Mouse (Mus musculus): ENCODE data around the gene Sebox. TPM values are rescaled to one million over a fixed set of nuclear protein-coding genes. Genes with fewer than 3 reads are reported as not detected.

Gene Sebox
- polyA plus RNA-seq, 1 experiment from 2014 or later, result not detected

- Histone ChIP-seq H3K27ac (ENCODE audit: low read depth, low read length) (no peak overlapping the region), H3K4me2 (replicated peaks; ENCODE audit: low read depth, low read length) (peak overlapping the region; percentile 42), H3K9me3 (ENCODE audit: control insufficient read depth, low read length) (no peaks in the 10 kb centered on the region; the same call in none of the 2 replicates), H3K4me1 (ENCODE audit: control insufficient read depth, insufficient read depth, low read length) (no peaks in the 10 kb centered on the region), H3K27me3 (ENCODE audit: control insufficient read depth, insufficient read depth, low read length) (peaks cover 54% of the 10 kb centered on the region), H3K36me3 (ENCODE audit: control insufficient read depth, insufficient read depth, low read length) (no peaks in the 10 kb centered on the region), H3K9ac (ENCODE audit: low read depth, low read length) (no peak overlapping the region), H3K4me3 (ENCODE audit: low read length) (peak overlapping the region; percentile 18)
- 10% methylated on average over 48 of the region's 48 CpGs for WGBS
- ATAC-seq (ENCODE audit: low FRiP score, low TSS enrichment), result peak; percentile 47; the same call in 1 of the 2 replicates
Measured at GRCm38 (mm10) chr11:78490781-78491241, 12.4 kb upstream of the Sebox start.

GRCm38 (mm10) chr11:78495904-78496303 is 7.3 kb upstream of the Sebox start:
- WGBS, result 7% methylated on average over 6 of the region's 6 CpGs
- H3K4me3 ChIP-seq (ENCODE audit: low read length), result no peak overlapping the region
- H3K4me1 ChIP-seq (ENCODE audit: control insufficient read depth, insufficient read depth, low read length), result 0 out of 2 replicates have a peak, but pooled peaks cover 6% of the 10 kb centered on the region
- H3K9ac ChIP-seq (ENCODE audit: low read depth, low read length), result no peak overlapping the region
- no peak for ATAC-seq (ENCODE audit: low FRiP score, low TSS enrichment)
- H3K4me2 ChIP-seq (replicated peaks; ENCODE audit: low read depth, low read length), result no peak overlapping the region
- peaks cover 29% of the 10 kb centered on the region for H3K27me3 ChIP-seq (ENCODE audit: control insufficient read depth, insufficient read depth, low read length)
- no peaks in the 10 kb centered on the region for H3K36me3 ChIP-seq (ENCODE audit: control insufficient read depth, insufficient read depth, low read length)
- no peaks in the 10 kb centered on the region for H3K9me3 ChIP-seq (ENCODE audit: control insufficient read depth, low read length)
- H3K27ac ChIP-seq (ENCODE audit: low read depth, low read length), result no peak overlapping the region

- H3K36me3 ChIP-seq (ENCODE audit: control insufficient read depth, insufficient read depth, low read length), result no peaks in the 10 kb centered on the region
- H3K27ac ChIP-seq (ENCODE audit: low read depth, low read length), result no peak overlapping the region
- H3K27me3 ChIP-seq (ENCODE audit: control insufficient read depth, insufficient read depth, low read length), result peaks cover 19% of the 10 kb centered on the region
- H3K4me3 ChIP-seq (ENCODE audit: low read length), result peak overlapping the region; percentile 57
- H3K9ac ChIP-seq (ENCODE audit: low read depth, low read length), result peak overlapping the region; percentile 34; the same call in 1 of the 2 replicates
- 0 out of 2 replicates have a peak, but pooled peaks cover 6% of the 10 kb centered on the region for H3K4me1 ChIP-seq (ENCODE audit: control insufficient read depth, insufficient read depth, low read length)
- peak overlapping the region; percentile 98 for H3K4me2 ChIP-seq (replicated peaks; ENCODE audit: low read depth, low read length)
- H3K9me3 ChIP-seq (ENCODE audit: control insufficient read depth, low read length), result no peaks in the 10 kb centered on the region
- peak; percentile 64 for ATAC-seq (ENCODE audit: low FRiP score, low TSS enrichment)
- under 1% methylated on average over 44 of the region's 44 CpGs for WGBS
Measured at GRCm38 (mm10) chr11:78497071-78497541, 6.1 kb upstream of the Sebox start.

- Histone ChIP-seq H3K9ac (ENCODE audit: low read depth, low read length) (peak within 1 kb of the TSS; percentile 42; the same call in 1 of the 2 replicates), H3K4me3 (ENCODE audit: low read length) (peak within 1 kb of the TSS; percentile 57), H3K9me3 (ENCODE audit: control insufficient read depth, low read length) (no peaks in the 10 kb centered on the region), H3K27ac (ENCODE audit: low read depth, low read length) (no peak within 1 kb of the TSS), H3K27me3 (ENCODE audit: control insufficient read depth, insufficient read depth, low read length) (peaks cover 18% of the 10 kb centered on the region), H3K4me1 (ENCODE audit: control insufficient read depth, insufficient read depth, low read length) (0 out of 2 replicates have a peak, but pooled peaks cover 6% of the 10 kb centered on the region), H3K4me2 (replicated peaks; ENCODE audit: low read depth, low read length) (peak within 1 kb of the TSS; percentile 98), H3K36me3 (ENCODE audit: control insufficient read depth, insufficient read depth, low read length) (no peaks in the 10 kb centered on the region)
- peak; percentile 95 for ATAC-seq (ENCODE audit: low FRiP score, low TSS enrichment)
- whole genome bisulfite sequencing, result 5% methylated on average over 36 of the region's 36 CpGs
Measured at GRCm38 (mm10) chr11:78497544-78498522, 5.4 kb upstream of the Sebox start, which contains the start of gene Sarm1. TSS of gene Sarm1 (minus strand) at chr11:78497754.

GRCm38 (mm10) chr11:78499004-78499403 is 4.2 kb upstream of the Sebox start, which contains the start of gene Vtn:
TSS of gene Vtn (plus strand) at chr11:78499091.
- Histone ChIP-seq H3K9me3 (ENCODE audit: control insufficient read depth, low read length) (no peaks in the 10 kb centered on the region), H3K27ac (ENCODE audit: low read depth, low read length) (no peak within 1 kb of the TSS), H3K36me3 (ENCODE audit: control insufficient read depth, insufficient read depth, low read length) (no peaks in the 10 kb centered on the region), H3K9ac (ENCODE audit: low read depth, low read length) (peak within 1 kb of the TSS; percentile 42; the same call in 1 of the 2 replicates), H3K4me3 (ENCODE audit: low read length) (peak within 1 kb of the TSS; percentile 57), H3K27me3 (ENCODE audit: control insufficient read depth, insufficient read depth, low read length) (peaks cover 16% of the 10 kb centered on the region), H3K4me1 (ENCODE audit: control insufficient read depth, insufficient read depth, low read length) (0 out of 2 replicates have a peak, but pooled peaks cover 6% of the 10 kb centered on the region), H3K4me2 (replicated peaks; ENCODE audit: low read depth, low read length) (peak within 1 kb of the TSS; percentile 98)
- no peak for ATAC-seq (ENCODE audit: low FRiP score, low TSS enrichment)
- WGBS, result 55% methylated on average over 7 of the region's 7 CpGs

- Histone ChIP-seq H3K4me2 (replicated peaks; ENCODE audit: low read depth, low read length) (no peak overlapping the region), H3K4me1 (ENCODE audit: control insufficient read depth, insufficient read depth, low read length) (0 out of 2 replicates have a peak, but pooled peaks cover 6% of the 10 kb centered on the region), H3K36me3 (ENCODE audit: control insufficient read depth, insufficient read depth, low read length) (no peaks in the 10 kb centered on the region), H3K27me3 (ENCODE audit: control insufficient read depth, insufficient read depth, low read length) (peaks cover 16% of the 10 kb centered on the region), H3K9ac (ENCODE audit: low read depth, low read length) (no peak overlapping the region), H3K27ac (ENCODE audit: low read depth, low read length) (no peak overlapping the region), H3K4me3 (ENCODE audit: low read length) (no peak overlapping the region), H3K9me3 (ENCODE audit: control insufficient read depth, low read length) (no peaks in the 10 kb centered on the region)
- ATAC-seq (ENCODE audit: low FRiP score, low TSS enrichment), result no peak
- 49% methylated on average over 16 of the region's 16 CpGs for WGBS
Measured at GRCm38 (mm10) chr11:78499543-78499942, 3.7 kb upstream of the Sebox start.

- WGBS, result 84% methylated on average over 9 of the region's 9 CpGs
- no peak overlapping the region for H3K9ac ChIP-seq (ENCODE audit: low read depth, low read length)
- H3K4me2 ChIP-seq (replicated peaks; ENCODE audit: low read depth, low read length), result no peak overlapping the region
- no peak overlapping the region for H3K27ac ChIP-seq (ENCODE audit: low read depth, low read length)
- no peak for ATAC-seq (ENCODE audit: low FRiP score, low TSS enrichment)
- H3K4me1 ChIP-seq (ENCODE audit: control insufficient read depth, insufficient read depth, low read length), result 0 out of 2 replicates have a peak, but pooled peaks cover 6% of the 10 kb centered on the region
- H3K9me3 ChIP-seq (ENCODE audit: control insufficient read depth, low read length), result no peaks in the 10 kb centered on the region
- H3K27me3 ChIP-seq (ENCODE audit: control insufficient read depth, insufficient read depth, low read length), result peaks cover 16% of the 10 kb centered on the region
- H3K36me3 ChIP-seq (ENCODE audit: control insufficient read depth, insufficient read depth, low read length), result peaks cover 1% of the 10 kb centered on the region; the same call in 1 of the 2 replicates
- H3K4me3 ChIP-seq (ENCODE audit: low read length), result no peak overlapping the region
Measured at GRCm38 (mm10) chr11:78500623-78501202, 2.5 kb upstream of the Sebox start.

GRCm38 (mm10) chr11:78501529-78501928 is 1.7 kb upstream of the Sebox start:
- no peaks in the 10 kb centered on the region for H3K9me3 ChIP-seq (ENCODE audit: control insufficient read depth, low read length)
- H3K36me3 ChIP-seq (ENCODE audit: control insufficient read depth, insufficient read depth, low read length), result peaks cover 9% of the 10 kb centered on the region
- H3K4me1 ChIP-seq (ENCODE audit: control insufficient read depth, insufficient read depth, low read length), result 0 out of 2 replicates have a peak, but pooled peaks cover 6% of the 10 kb centered on the region
- H3K9ac ChIP-seq (ENCODE audit: low read depth, low read length), result no peak overlapping the region
- 82% methylated on average over 20 of the region's 20 CpGs for WGBS
- no peak overlapping the region for H3K27ac ChIP-seq (ENCODE audit: low read depth, low read length)
- ATAC-seq (ENCODE audit: low FRiP score, low TSS enrichment), result no peak
- H3K4me3 ChIP-seq (ENCODE audit: low read length), result no peak overlapping the region
- H3K4me2 ChIP-seq (replicated peaks; ENCODE audit: low read depth, low read length), result no peak overlapping the region
- peaks cover 10% of the 10 kb centered on the region for H3K27me3 ChIP-seq (ENCODE audit: control insufficient read depth, insufficient read depth, low read length)

All from kidney, embryonic 14.5 days (tissue).